Comparison of ENCODE assay signal across 8 mouse cellular contexts in the genomic region with DNA sequence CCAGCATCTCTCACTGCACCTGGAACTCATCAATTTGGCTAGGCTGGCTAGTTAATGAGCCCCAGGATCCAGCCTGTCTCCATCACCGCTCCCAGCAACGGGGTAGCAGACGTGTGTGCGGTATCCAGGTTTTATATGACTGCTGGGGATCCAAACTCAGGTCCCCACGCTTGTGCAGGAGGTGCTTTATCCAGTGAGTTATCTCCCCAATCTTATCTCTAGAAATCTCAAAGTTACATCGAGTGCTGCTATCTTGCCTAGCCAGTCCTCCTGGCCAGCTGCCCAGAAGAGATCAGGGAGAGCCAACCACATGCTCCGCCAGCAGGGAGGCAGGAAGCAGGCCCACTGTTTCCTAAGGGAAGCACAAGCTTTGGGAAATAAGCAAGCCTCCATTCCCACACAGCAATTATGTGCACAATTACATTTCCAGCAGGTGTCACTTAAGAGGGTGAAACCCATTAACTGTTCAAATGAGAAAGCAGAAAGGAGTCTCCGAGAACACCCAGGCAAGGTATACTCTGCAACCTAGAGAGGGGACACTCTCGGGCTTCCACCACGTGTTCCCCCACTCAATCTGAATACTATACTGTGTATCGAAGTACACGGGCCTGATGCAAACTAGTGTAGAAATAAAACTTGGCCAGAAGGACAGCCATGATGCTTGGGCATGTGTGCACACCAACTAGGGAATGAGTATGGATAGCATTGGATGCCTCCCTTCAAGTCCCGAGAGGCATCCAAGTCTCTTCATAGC.
DNase-seq lines count a peak whose midpoint lies in the region; ATAC-seq and TF ChIP-seq lines count a peak whose summit lies in the region.

No protein-coding gene starts in this region.

- DNase-seq in liver: peak; percentile 10
- DNase-seq in liver, postnatal 0 days: no peak
- peak; percentile 78 for DNase-seq in cerebellum, adult 9-11 months
- DNase-seq in gastrocnemius, postnatal 14 days: peak; percentile 83
- peak; percentile 87 for DNase-seq in kidney, postnatal 14 days
- peak; percentile 25 to 50 for DNase-seq in lung, adult 18-20 months
- DNase-seq in right cerebral cortex, postnatal 4 days: peak; percentile 88
- no peak for DNase-seq in c-Kit-positive CD71-positive TER-119-positive erythroid progenitor cells, embryonic 14.5 days (ENCODE audit: low spot score)

- 68% methylated on average over 13 of the region's 13 CpGs for WGBS in liver, postnatal 0 days (ENCODE audit: insufficient replicate concordance)

- no peak for TF ChIP-seq CTCF in liver, postnatal 0 days (IDR thresholded peaks at IDR 0.05; ENCODE audit: low read depth)

- no peak for ATAC-seq in liver, postnatal 0 days

- H3K27me3 ChIP-seq in liver, postnatal 0 days (ENCODE audit: insufficient read depth, low read length): no peaks in the 10 kb centered on the region

- no peaks in the 10 kb centered on the region for H3K36me3 ChIP-seq in liver, postnatal 0 days (replicated peaks; ENCODE audit: insufficient read depth, low read length)

- H3K4me2 ChIP-seq in liver, postnatal 0 days (ENCODE audit: low read depth, low read length): no peak overlapping the region

- no peaks in the 10 kb centered on the region for H3K4me1 ChIP-seq in liver, postnatal 0 days (ENCODE audit: insufficient read depth)

- H3K9ac ChIP-seq in liver, postnatal 0 days (replicated peaks): no peak overlapping the region

- intact Hi-C loops in gastrocnemius, postnatal 14 days (cut with DNase I; ENCODE audit: low total_unique reads): no loop called here

- no peak overlapping the region for H3K4me3 ChIP-seq in liver, postnatal 0 days (ENCODE audit: low read depth, low read length)

- no peak overlapping the region for H3K27ac ChIP-seq in liver, postnatal 0 days (ENCODE audit: low read depth)

- no peak for TF ChIP-seq EP300 in liver, postnatal 0 days (IDR thresholded peaks at IDR 0.05; ENCODE audit: low read depth)

- H3K9me3 ChIP-seq in liver, postnatal 0 days (ENCODE audit: low read length): no peaks in the 10 kb centered on the region

Comparison
In these comparisons a context has a peak if more than half of its experiments do, and no peak if none do; other contexts are left out.
1. DNase-seq: peak in liver (single experiment), cerebellum, adult 9-11 months (single experiment), gastrocnemius, postnatal 14 days (single experiment), kidney, postnatal 14 days (single experiment), lung, adult 18-20 months (2 of 2) and right cerebral cortex, postnatal 4 days (single experiment); none in liver, postnatal 0 days (single experiment) and c-Kit-positive CD71-positive TER-119-positive erythroid progenitor cells, embryonic 14.5 days (single experiment).